Mouse (Mus musculus) myocyte (in vitro differentiated cells): ENCODE results near the gene Fes.

Experiments
- CEBPB ChIP-seq: IDR thresholded peaks from 2 replicates; pipeline ENCODE4 v1.6.1; 2011; ENCODE audit warnings: mild to moderate bottlenecking, moderate library complexity; ENCODE audit not compliant: poor library complexity, insufficient read depth, severe bottlenecking
- E2F4 ChIP-seq: IDR thresholded peaks from one replicate; pipeline ENCODE4 v1.6.1; 2011; ENCODE audit warnings: mild to moderate bottlenecking, control low read depth, moderate library complexity; ENCODE audit not compliant: insufficient read depth
- MAX ChIP-seq: IDR thresholded peaks from one replicate; pipeline ENCODE4 v1.6.1; 2011; ENCODE audit warnings: low read depth, mild to moderate bottlenecking, control low read depth
- MYOD1 ChIP-seq, 3 experiments: IDR thresholded peaks; one replicate each; pipeline ENCODE4 v1.6.1; 2011; ENCODE audit warnings: control low read depth in 2 of 3, low read depth in 2 of 3, mild to moderate bottlenecking in 2 of 3, moderate library complexity in 1 of 3; ENCODE audit not compliant: insufficient read length in 2 of 3, control insufficient read depth in 1 of 3
- POLR2A ChIP-seq: IDR thresholded peaks from one replicate; pipeline ENCODE4 v1.6.1; 2011; ENCODE audit warnings: low read depth, mild to moderate bottlenecking, control low read depth, moderate library complexity; ENCODE audit not compliant: insufficient read length
- POLR2AphosphoS2 ChIP-seq: IDR thresholded peaks from one replicate; pipeline ENCODE4 v1.6.1; 2011; ENCODE audit warnings: low read depth, control low read depth; ENCODE audit not compliant: insufficient read length
- SRF ChIP-seq: IDR thresholded peaks from one replicate; pipeline ENCODE4 v1.6.1; 2011; ENCODE audit warnings: low read depth; ENCODE audit not compliant: control insufficient read depth, insufficient read length
- TCF12 ChIP-seq: IDR thresholded peaks from one replicate; pipeline ENCODE4 v1.6.1; 2011; ENCODE audit warnings: mild to moderate bottlenecking, control low read depth; ENCODE audit not compliant: poor library complexity, insufficient read depth, severe bottlenecking
- TCF3 ChIP-seq: IDR thresholded peaks from one replicate; pipeline ENCODE4 v1.6.1; 2011; ENCODE audit warnings: low read depth, control low read depth; ENCODE audit not compliant: insufficient read length
- USF1 ChIP-seq: IDR thresholded peaks from one replicate; pipeline ENCODE4 v1.6.1; 2011; ENCODE audit warnings: low read depth, mild to moderate bottlenecking, control low read depth, moderate library complexity

- no peak for TF ChIP-seq E2F4
- TF ChIP-seq TCF12: no peak
- no peak for TF ChIP-seq POLR2A
- no peak for TF ChIP-seq MAX
- no peak for TF ChIP-seq USF1
- TF ChIP-seq MYOD1 (IDR thresholded peaks at IDR 0.05; ENCODE audit: control insufficient read depth in 1 of 3, insufficient read length in 2 of 3, low read depth in 2 of 3): no peak
- no peak for TF ChIP-seq POLR2AphosphoS2
- no peak for TF ChIP-seq SRF
- TF ChIP-seq CEBPB: no peak
- TF ChIP-seq TCF3: no peak
Measured at GRCm38 (mm10) chr7:80347670-80348586, 39.8 kb downstream of the Fes start.
